Mouse (Mus musculus) forebrain, postnatal 0 days (tissue): ENCODE data around the gene Cog3. TPM values are rescaled to one million over a fixed set of nuclear protein-coding genes. Genes with fewer than 3 reads are reported as not detected.
"Not testable (repeated sequence)": the region's sequence is repeated elsewhere in the genome, so short reads cannot be mapped to it uniquely, and the experiment has no call there.

Source experiments
- ATAC-seq: fragments of 200-750 bp; cut with Nextera tagmentation; 2 replicates; pipeline ENCODE4 v1.8.0; 2017; ENCODE audit warnings: mild to moderate bottlenecking, moderate library complexity
- DNase-seq: peaks from one replicate; pipeline ENCODE4 v3.0.0-alpha.2; 2015
- H3K27ac ChIP-seq: fragments of 300-500 bp; sonication (generic); 2 replicates; pipeline ENCODE4 v1.5.1; 2014; ENCODE audit warnings: low read depth, mild to moderate bottlenecking, antibody characterized with exemption, low read length, moderate library complexity, mixed read lengths
- H3K27me3 ChIP-seq: fragments of 300-500 bp; sonication (generic); 2 replicates; pipeline ENCODE4 v1.6.1; 2014; ENCODE audit warnings: mild to moderate bottlenecking, low read length, mixed read lengths; ENCODE audit not compliant: insufficient read depth
- H3K36me3 ChIP-seq: fragments of 300-500 bp; sonication (generic); 2 replicates; pipeline ENCODE4 v1.6.1; 2014; ENCODE audit warnings: mild to moderate bottlenecking, moderate library complexity; ENCODE audit not compliant: insufficient read depth
- H3K4me1 ChIP-seq: fragments of 300-500 bp; sonication (generic); 2 replicates; pipeline ENCODE4 v1.6.1; 2014; ENCODE audit warnings: antibody characterized with exemption; ENCODE audit not compliant: insufficient read depth
- H3K4me2 ChIP-seq: fragments of 300-500 bp; sonication (generic); 2 replicates; pipeline ENCODE4 v1.6.1; 2014; ENCODE audit warnings: low read depth, mild to moderate bottlenecking, moderate library complexity
- H3K4me3 ChIP-seq: fragments of 300-500 bp; sonication (generic); 2 replicates; pipeline ENCODE4 v1.5.1; 2014; ENCODE audit warnings: low read depth, low read length, mixed read lengths
- H3K9ac ChIP-seq: fragments of 300-500 bp; sonication (generic); 2 replicates; pipeline ENCODE4 v1.6.1; 2014; ENCODE audit warnings: mild to moderate bottlenecking
- H3K9me3 ChIP-seq: fragments of 300-500 bp; sonication (generic); 2 replicates; pipeline ENCODE4 v1.6.1; 2016; ENCODE audit warnings: low read length
- CTCF ChIP-seq: sonication (generic); IDR thresholded peaks from 2 replicates; pipeline ENCODE4 v1.5.1; 2016; ENCODE audit warnings: antibody characterized with exemption, control low read depth, low read depth
- WGBS: fragments of 180-500 bp; shearing (Covaris S2); extraction: QIAGEN DNeasy Blood & Tissue Kit; methylation state at CpG from one replicate; pipeline ENCODE4 v1.1.7; 2014; 5-methylcytosine and 5-hydroxymethylcytosine counted together
- polyA plus RNA-seq: library from polyadenylated mRNA; unstranded; fragments of >200 nt; fragmentation: Nextera tagmentation; extraction: Ambion mirVana; gene quantifications from 2 replicates; pipeline ENCODE4 v1.2.1, GENCODE M21; 2015
- total RNA-seq: library from RNA; depleted of rRNA; stranded (reverse); fragments of >200 nt; gene quantifications from 2 replicates; pipeline ENCODE4 v1.2.3, GENCODE M21; 2014

The Cog3 gene
- total and polyA plus RNA-seq, 2 experiments from 2014 or later: 11.6 to 29.7 TPM

DNA sequence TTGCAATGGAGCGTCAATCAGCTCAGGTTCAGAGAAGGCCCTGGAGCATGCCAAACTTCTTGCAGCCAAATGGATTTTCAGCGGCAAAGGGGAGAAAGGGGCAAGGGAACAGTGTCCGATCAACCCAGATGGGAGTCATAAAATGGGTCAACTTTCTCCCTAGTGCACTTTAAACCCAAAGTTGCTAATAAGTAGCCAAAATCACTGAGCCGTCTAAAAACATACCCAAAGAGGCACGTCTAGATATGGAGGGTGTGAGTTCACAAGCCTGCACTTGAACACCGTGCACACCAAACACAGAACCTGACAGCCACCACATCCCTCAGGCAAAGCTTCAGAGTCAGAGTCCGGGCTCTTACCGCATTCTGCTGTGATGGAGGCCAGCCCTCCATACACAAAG lies 22.3 kb upstream of the Cog3 start:
- H3K9me3 ChIP-seq: no peaks in the 10 kb centered on the region
- no peak overlapping the region for H3K4me2 ChIP-seq
- no peaks in the 10 kb centered on the region for H3K27me3 ChIP-seq
- no peak overlapping the region for H3K4me3 ChIP-seq
- H3K4me1 ChIP-seq: no peaks in the 10 kb centered on the region
- DNase-seq: no peak
- no peak for ATAC-seq
- no peak for TF ChIP-seq CTCF
- peaks cover 10% of the 10 kb centered on the region for H3K36me3 ChIP-seq
- WGBS: 90% methylated on average over 8 of the region's 8 CpGs
- H3K9ac ChIP-seq: no peak overlapping the region
- H3K27ac ChIP-seq: no peak overlapping the region

DNA sequence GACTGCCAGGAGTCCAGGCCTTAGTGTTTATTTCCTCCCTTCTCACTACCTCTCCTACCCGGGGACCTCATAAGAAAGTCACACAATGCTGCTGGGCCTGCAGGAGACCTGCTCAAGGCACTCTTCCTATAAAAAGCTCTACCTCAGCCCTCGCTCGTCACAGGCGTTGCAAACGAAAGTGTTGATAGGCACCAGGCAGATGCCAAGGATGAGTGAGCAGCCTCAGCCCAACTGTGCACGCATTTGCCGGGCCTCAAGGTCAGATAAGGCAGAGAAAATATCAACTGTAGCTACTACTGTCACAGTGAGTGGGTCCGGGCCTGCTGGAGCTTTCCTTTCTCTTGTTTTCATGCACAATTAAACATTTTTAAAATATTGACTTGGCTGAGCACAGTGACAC lies 19.1 kb upstream of the Cog3 start:
- DNase-seq (no peak), ATAC-seq (no peak)
- no peaks in the 10 kb centered on the region for H3K4me1 ChIP-seq
- no peak overlapping the region for H3K9ac ChIP-seq
- H3K36me3 ChIP-seq: peaks cover 32% of the 10 kb centered on the region
- WGBS: 83% methylated on average over 8 of the region's 8 CpGs
- H3K27ac ChIP-seq: no peak overlapping the region
- H3K9me3 ChIP-seq: no peaks in the 10 kb centered on the region
- TF ChIP-seq CTCF: no peak
- H3K27me3 ChIP-seq: no peaks in the 10 kb centered on the region
- H3K4me3 ChIP-seq: no peak overlapping the region
- H3K4me2 ChIP-seq: no peak overlapping the region

DNA sequence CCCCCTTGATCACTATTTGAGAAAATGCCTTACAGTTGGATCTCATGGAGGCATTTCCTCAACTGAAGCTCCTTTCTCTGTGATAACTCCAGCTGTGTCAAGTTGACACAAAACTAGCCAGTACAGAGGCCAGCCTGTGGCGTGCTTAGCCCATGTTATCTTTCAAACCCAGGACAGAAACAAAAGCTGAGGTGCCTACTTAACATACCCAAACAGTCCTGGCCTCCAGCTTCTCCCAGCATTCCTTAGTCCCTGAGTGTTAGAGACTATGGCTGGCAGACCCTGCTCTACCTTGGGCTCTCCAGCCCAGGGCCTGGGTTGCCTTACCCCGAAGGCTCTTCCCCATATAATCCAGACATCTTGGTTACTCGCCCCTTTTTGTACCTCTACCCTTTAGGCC lies 18.1 kb upstream of the Cog3 start:
- 91% methylated on average over 3 of the region's 3 CpGs for WGBS
- DNase-seq: not testable (repeated sequence)

DNA sequence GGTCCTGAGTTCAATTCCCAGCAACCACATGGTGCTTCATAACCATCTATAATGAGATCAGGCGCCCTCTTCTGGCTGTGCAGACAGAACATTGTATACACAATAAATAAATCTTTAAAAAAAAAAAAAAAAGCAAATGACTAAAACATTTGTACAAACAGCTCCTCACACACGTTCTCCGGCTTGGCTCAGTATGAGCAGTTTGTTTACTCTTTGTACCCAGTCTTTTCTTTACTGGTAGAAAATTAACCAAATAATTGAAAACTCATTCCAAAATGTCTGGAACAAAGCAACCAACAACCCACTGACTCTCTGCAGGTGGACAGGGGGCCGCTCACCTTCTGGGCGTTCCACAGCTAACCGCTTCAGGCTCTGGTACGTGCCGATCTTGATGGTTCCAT lies 16.8 kb upstream of the Cog3 start:
- H3K4me3 ChIP-seq: no peak overlapping the region
- no peak for TF ChIP-seq CTCF
- no peaks in the 10 kb centered on the region for H3K27me3 ChIP-seq
- H3K4me2 ChIP-seq: no peak overlapping the region
- H3K9me3 ChIP-seq: no peaks in the 10 kb centered on the region
- H3K27ac ChIP-seq: no peak overlapping the region
- DNase-seq: no peak
- H3K9ac ChIP-seq: no peak overlapping the region
- peaks cover 40% of the 10 kb centered on the region for H3K36me3 ChIP-seq
- H3K4me1 ChIP-seq: no peaks in the 10 kb centered on the region
- WGBS: 90% methylated on average over 8 of the region's 8 CpGs
- ATAC-seq: no peak

More for the DNA sequence above, 18.1 kb upstream of the Cog3 start:
- H3K9me3 ChIP-seq, H3K9ac ChIP-seq, H3K4me1 ChIP-seq, H3K27me3 ChIP-seq, H3K27ac ChIP-seq, ATAC-seq, H3K4me2 ChIP-seq, H3K4me3 ChIP-seq: not testable (repeated sequence)
- peaks cover 33% of the 10 kb centered on the region for H3K36me3 ChIP-seq

DNA sequence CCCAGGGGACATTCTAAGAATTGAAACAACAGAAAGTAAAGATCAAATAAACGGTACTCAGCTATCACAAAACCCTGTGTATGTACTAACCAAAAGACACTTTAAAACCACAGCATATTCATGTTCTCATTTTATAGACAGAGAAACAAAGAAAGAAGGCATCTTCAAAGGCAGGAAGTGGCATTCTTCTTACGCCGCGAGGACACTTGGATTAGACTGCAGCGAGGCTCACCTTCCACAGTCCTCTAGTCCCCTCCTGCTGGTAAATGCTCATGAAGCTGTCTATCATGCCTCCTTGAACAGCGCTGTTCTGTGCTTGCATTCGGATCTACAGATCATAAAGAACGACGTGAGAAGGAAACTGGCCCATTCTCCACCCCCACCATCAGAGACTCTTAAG lies 15.0 kb upstream of the Cog3 start:
- no peak for TF ChIP-seq CTCF
- no peak overlapping the region for H3K9ac ChIP-seq
- 79% methylated on average over 9 of the region's 9 CpGs for WGBS
- H3K9me3 ChIP-seq: no peaks in the 10 kb centered on the region
- no peak for DNase-seq
- H3K27ac ChIP-seq: no peak overlapping the region
- no peaks in the 10 kb centered on the region for H3K4me1 ChIP-seq
- H3K4me3 ChIP-seq: no peak overlapping the region
- no peak overlapping the region for H3K4me2 ChIP-seq
- H3K27me3 ChIP-seq: no peaks in the 10 kb centered on the region
- peaks cover 37% of the 10 kb centered on the region for H3K36me3 ChIP-seq
- no peak for ATAC-seq

DNA sequence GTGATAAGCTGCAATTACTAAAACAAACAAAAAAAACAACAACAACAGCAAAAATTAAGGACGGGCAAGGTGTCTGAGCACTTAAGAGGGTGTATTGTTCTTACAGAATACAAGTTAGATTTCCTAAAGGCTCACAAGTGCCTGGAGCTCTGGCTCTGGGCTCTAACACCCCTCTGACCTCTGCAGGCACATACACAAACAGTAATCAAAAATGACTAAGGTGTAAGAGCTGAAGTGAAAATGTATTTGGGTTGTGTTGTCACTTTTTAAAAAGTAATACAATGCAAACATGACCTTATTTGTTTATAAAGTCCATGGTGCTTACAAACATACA lies 13.9 kb upstream of the Cog3 start:
- Histone ChIP-seq H3K27ac (no peak overlapping the region), H3K4me1 (no peaks in the 10 kb centered on the region), H3K4me3 (no peak overlapping the region), H3K9ac (no peak overlapping the region), H3K36me3 (peaks cover 42% of the 10 kb centered on the region), H3K9me3 (no peaks in the 10 kb centered on the region), H3K4me2 (no peak overlapping the region), H3K27me3 (no peaks in the 10 kb centered on the region)
- TF ChIP-seq CTCF: no peak
- WGBS: 6% methylated on average over 1 of the region's 1 CpGs
- ATAC-seq: 0 out of 2 replicates have a peak, but pooled peaks have one; percentile 21
- no peak for DNase-seq

DNA sequence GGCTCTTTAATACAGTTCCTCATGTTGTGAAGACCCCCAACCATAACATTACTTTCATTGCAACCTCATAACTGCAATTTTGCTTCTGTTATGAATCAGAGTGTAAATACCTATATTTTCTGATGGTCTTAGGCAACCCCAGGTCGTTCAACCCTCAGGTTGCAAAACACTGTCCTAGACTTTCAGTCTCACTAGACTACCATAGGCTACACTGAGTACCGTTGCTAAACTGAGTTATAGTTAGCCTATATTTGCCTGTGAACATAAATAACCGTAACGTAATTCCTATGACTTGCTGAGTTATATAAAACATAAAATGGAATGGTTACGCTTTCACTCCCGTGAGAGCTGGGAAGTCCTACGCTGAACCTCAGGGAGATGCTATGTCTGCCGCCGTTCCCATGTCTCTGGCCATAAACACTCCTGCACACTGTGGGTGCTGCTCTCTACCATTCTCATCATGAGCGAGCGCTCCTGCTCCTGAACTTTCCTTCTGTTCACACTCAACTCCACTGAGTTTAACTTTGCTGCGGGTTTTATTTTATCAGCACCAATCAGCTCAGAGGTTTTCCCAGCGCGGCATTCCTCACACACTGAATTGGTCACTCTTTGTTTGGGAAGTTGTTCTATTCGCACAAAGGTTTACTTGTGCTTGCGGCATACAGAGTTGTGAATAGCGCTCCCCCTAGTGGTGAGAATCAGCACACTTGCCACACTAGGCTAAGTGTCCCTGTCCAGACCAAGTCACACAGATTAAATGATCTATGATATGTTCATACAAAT lies 13.4 kb upstream of the Cog3 start:
- no peak overlapping the region for H3K27ac ChIP-seq
- DNase-seq (peak; percentile 84), ATAC-seq (peak; percentile 96)
- H3K4me2 ChIP-seq: peak overlapping the region; percentile 20; the same call in 1 of the 2 replicates
- WGBS: 48% methylated on average over 17 of the region's 17 CpGs
- H3K4me1 ChIP-seq: no peaks in the 10 kb centered on the region
- H3K4me3 ChIP-seq: no peak overlapping the region
- no peaks in the 10 kb centered on the region for H3K9me3 ChIP-seq
- H3K9ac ChIP-seq: no peak overlapping the region
- H3K27me3 ChIP-seq: no peaks in the 10 kb centered on the region
- H3K36me3 ChIP-seq: peaks cover 42% of the 10 kb centered on the region
- peak; percentile 91 for TF ChIP-seq CTCF
